Mouse (Mus musculus) thymus, adult 2 months (tissue): ENCODE measurements around the gene Clcnkb.

Source experiments
- CTCF ChIP-seq: fragments of 200-500 bp; IDR thresholded peaks from 2 replicates; pipeline ENCODE4 v1.5.1; 2012; ENCODE audit warnings: mild to moderate bottlenecking, control low read depth, low read length, moderate library complexity, borderline replicate concordance; ENCODE audit not compliant: control insufficient read depth, poor library complexity, insufficient read depth; ENCODE audit errors: extremely low read depth
- POLR2A ChIP-seq: fragments of 200-500 bp; IDR thresholded peaks from 2 replicates; pipeline ENCODE4 v1.6.1; 2012; ENCODE audit warnings: mild to moderate bottlenecking, low read length, control low read depth, moderate library complexity; ENCODE audit not compliant: control insufficient read depth, poor library complexity, insufficient read depth; ENCODE audit errors: extremely low read depth

- TF ChIP-seq CTCF (no peak), POLR2A (no peak)
Measured at GRCm38 (mm10) chr4:141382406-141382805, 33.4 kb downstream of the Clcnkb start.
